Comparison of ENCODE assay signal across 27 mouse cellular contexts in the genomic region with DNA sequence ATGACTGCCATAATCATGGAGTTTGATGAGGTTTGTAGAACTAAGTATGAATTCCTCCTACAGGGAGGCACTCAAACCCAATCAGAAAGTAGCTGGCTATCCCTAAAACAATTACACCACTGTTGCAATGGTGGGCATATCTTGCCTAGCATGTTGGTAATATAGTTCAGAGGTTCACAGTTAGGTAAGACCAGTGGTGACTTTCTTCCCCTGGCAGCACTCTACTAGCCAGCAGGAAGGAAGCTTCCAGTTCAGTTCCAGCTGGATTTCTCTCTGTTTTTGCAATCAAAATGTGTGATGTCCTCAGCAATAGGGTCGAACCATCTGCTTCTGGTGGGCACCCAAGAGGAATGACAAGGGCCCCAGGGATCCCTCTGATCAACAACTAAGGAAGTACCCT.
"Had no signal": no experiment of that assay in that cellular context is flagged by ENCODE, and none has a peak within 500 bp of the region (broad histone marks: within the 10 kb centered on the region; RNA-seq: fewer than 3 reads in every experiment).

No protein-coding gene starts in this region.

- H3K27me3 ChIP-seq: heart, embryonic 13.5 days; heart, embryonic 15.5 days; hindbrain, embryonic 12.5 days; intestine, embryonic 15.5 days; limb, embryonic 13.5 days; limb, embryonic 15.5 days; liver, embryonic 12.5 days had no signal

- H3K36me3 ChIP-seq: heart, embryonic 13.5 days; heart, embryonic 15.5 days; hindbrain, embryonic 10.5 days; hindbrain, embryonic 12.5 days; intestine, embryonic 15.5 days; limb, embryonic 13.5 days; limb, embryonic 15.5 days; liver, embryonic 12.5 days had no signal

- ATAC-seq: hindbrain, embryonic 16.5 days; inflammation-experienced regulatory T-cells, adult 6 months; intestine, embryonic 15.5 days; intestine, postnatal 0 days; liver, embryonic 12.5 days had no signal

- DNase-seq: gastrocnemius, adult 2 months; gastrocnemius, postnatal 10 days; gastrocnemius, postnatal 25 days; heart, postnatal 4 days; kidney, adult 18-20 months; kidney, adult 8-10 months; kidney, postnatal 10 days; kidney, postnatal 25 days; kidney, postnatal 4 days; layer of hippocampus, postnatal 36 days; left cerebral cortex, postnatal 4 days had no signal

- H3K4me2 ChIP-seq: heart, embryonic 11.5 days; heart, embryonic 13.5 days; heart, embryonic 15.5 days; hindbrain, embryonic 12.5 days; hindbrain, embryonic 14.5 days; intestine, embryonic 15.5 days; limb, embryonic 13.5 days; limb, embryonic 15.5 days; liver, embryonic 12.5 days had no signal

- H3K9me3 ChIP-seq: heart, embryonic 13.5 days; heart, embryonic 15.5 days; hindbrain, embryonic 10.5 days; hindbrain, embryonic 12.5 days; intestine, embryonic 15.5 days; limb, embryonic 13.5 days; limb, embryonic 15.5 days; liver, embryonic 12.5 days had no signal

- H3K4me3 ChIP-seq: gastrocnemius, adult 2 months; heart, adult 2 months; heart, embryonic 13.5 days; heart, embryonic 15.5 days; hindbrain, embryonic 10.5 days; hindbrain, embryonic 12.5 days; intestine, embryonic 15.5 days; layer of hippocampus, adult 2 months; limb, embryonic 13.5 days; limb, embryonic 15.5 days; liver, embryonic 12.5 days had no signal

- H3K4me1 ChIP-seq: intestine, embryonic 15.5 days; liver, embryonic 12.5 days had no signal

- H3K9ac ChIP-seq: heart, embryonic 13.5 days; heart, embryonic 15.5 days; hindbrain, embryonic 12.5 days; hindbrain, embryonic 14.5 days; intestine, embryonic 15.5 days; limb, embryonic 13.5 days; limb, embryonic 15.5 days; liver, embryonic 12.5 days; liver, embryonic 14.5 days had no signal

- H3K27ac ChIP-seq: gastrocnemius, adult 2 months; heart, adult 2 months; heart, embryonic 13.5 days; heart, embryonic 15.5 days; hindbrain, embryonic 12.5 days; hindbrain, embryonic 14.5 days; intestine, embryonic 15.5 days; layer of hippocampus, adult 2 months; limb, embryonic 13.5 days; limb, embryonic 15.5 days; liver, embryonic 12.5 days; liver, embryonic 14.5 days had no signal
